Mouse (Mus musculus) liver, embryonic 14.5 days (tissue): ENCODE measurements around the gene Thbd. TPM values are rescaled to one million over a fixed set of nuclear protein-coding genes. Genes with fewer than 3 reads are reported as not detected.
A peak's percentile ranks its signal among the peaks of the same experiment; 100 is the strongest.

ENCODE experiments used
- ATAC-seq: fragments of 200-750 bp; cut with Nextera tagmentation; 2 replicates; pipeline ENCODE4 v1.8.0; 2017; ENCODE audit warnings: moderate number of reproducible peaks, mild to moderate bottlenecking, moderate library complexity; ENCODE audit not compliant: insufficient read depth
- DNase-seq, 3 experiments: peaks; one replicate each; pipeline ENCODE4 v3.0.0-alpha.2; 2012 to 2013; ENCODE audit warnings: low read depth in 3 of 3, low spot score in 3 of 3
- H3K27ac ChIP-seq: fragments of 300-500 bp; sonication (generic); 2 replicates; pipeline ENCODE4 v1.5.1; 2014; ENCODE audit warnings: moderate library complexity, mild to moderate bottlenecking, control low read depth, inconsistent platforms
- H3K27me3 ChIP-seq: fragments of 300-500 bp; sonication (generic); 2 replicates; pipeline ENCODE4 v1.6.1; 2014; ENCODE audit warnings: mild to moderate bottlenecking, low read length, moderate library complexity; ENCODE audit not compliant: control insufficient read depth, insufficient read depth
- H3K36me3 ChIP-seq: fragments of 300-500 bp; sonication (generic); replicated peaks from 2 replicates; pipeline ENCODE4 v1.6.1; 2014; ENCODE audit warnings: low read depth; ENCODE audit not compliant: control insufficient read depth, insufficient read depth
- H3K4me1 ChIP-seq, 2 experiments: fragments of 200-500 bp in 1 of 2; fragments of 300-500 bp in 1 of 2; sonication (generic) in 1 of 2; replicated peaks; 2 replicates each; pipeline ENCODE4 v1.6.1; 2012 to 2014; ENCODE audit warnings: antibody characterized with exemption in 1 of 2, inconsistent platforms in 1 of 2, low read length in 1 of 2; ENCODE audit not compliant: control insufficient read depth in 2 of 2, insufficient read depth in 2 of 2
- H3K4me2 ChIP-seq: fragments of 300-500 bp; sonication (generic); 2 replicates; pipeline ENCODE4 v1.6.1; 2014; ENCODE audit warnings: low read depth, mild to moderate bottlenecking, control low read depth, moderate library complexity
- H3K4me3 ChIP-seq, 2 experiments: fragments of 200-500 bp in 1 of 2; fragments of 300-500 bp in 1 of 2; sonication (generic) in 1 of 2; 2 replicates each; pipeline ENCODE4 v1.5.1; 2012 to 2014; ENCODE audit warnings: low read depth in 2 of 2, low read length in 2 of 2, mild to moderate bottlenecking in 2 of 2, control low read depth in 1 of 2, inconsistent platforms in 1 of 2, moderate library complexity in 1 of 2; ENCODE audit not compliant: insufficient read depth in 1 of 2
- H3K9ac ChIP-seq: fragments of 300-500 bp; sonication (generic); replicated peaks from 2 replicates; pipeline ENCODE4 v1.6.1; 2014; ENCODE audit warnings: mild to moderate bottlenecking, control low read depth, moderate library complexity
- H3K9me3 ChIP-seq: fragments of 300-500 bp; sonication (generic); 2 replicates; pipeline ENCODE4 v1.6.1; 2016; ENCODE audit warnings: low read length, mixed read lengths; ENCODE audit not compliant: control insufficient read depth
- CTCF ChIP-seq: IDR thresholded peaks from 2 replicates; pipeline ENCODE4 v1.5.1; 2016; ENCODE audit warnings: antibody characterized with exemption, low read depth, control low read depth
- EP300 ChIP-seq: IDR thresholded peaks from 2 replicates; pipeline ENCODE4 v1.6.1; 2016; ENCODE audit warnings: antibody characterized with exemption, low read depth
- WGBS: fragments of 180-500 bp; shearing (Covaris S2); extraction: QIAGEN DNeasy Blood & Tissue Kit; methylation state at CpG from one replicate; pipeline ENCODE4 v1.1.7; 2014; ENCODE audit not compliant: insufficient replicate concordance; 5-methylcytosine and 5-hydroxymethylcytosine counted together
- polyA plus RNA-seq, 2 experiments: library from polyadenylated mRNA; depleted of rRNA in 1 of 2; stranded (reverse) in 1 of 2; unstranded in 1 of 2; fragments of >200 nt; fragmentation: Nextera tagmentation in 1 of 2; extraction: Ambion mirVana in 1 of 2; gene quantifications; 2 replicates each; pipeline versions ENCODE4 v1.2.1 to v1.2.3; 2012 to 2014

Thbd gene
- polyA plus RNA-seq, 2 experiments = 0.74 to 0.95 TPM

GRCm38 (mm10) chr2:148443249-148443958, 35.4 kb upstream of the Thbd start, which contains the start of gene Cd93:
Gene Cd93 (minus strand): TSS chr2:148443563.
- WGBS = 7% methylated on average over 13 of the region's 13 CpGs
- Histone ChIP-seq H3K36me3 (no peaks in the 10 kb centered on the region), H3K4me1 (0 out of 4 replicates have a peak, but pooled peaks cover 0 to 5% of the 10 kb centered on the region in 2 experiments), H3K4me2 (peak within 1 kb of the TSS; percentile 23; the same call in 1 of the 2 replicates), H3K27ac (no peak within 1 kb of the TSS), H3K4me3 (peak within 1 kb of the TSS; percentile 16 to 19; a peak in 2 of 4 replicates), H3K27me3 (no peaks in the 10 kb centered on the region), H3K9ac (no peak within 1 kb of the TSS), H3K9me3 (no peaks in the 10 kb centered on the region)
- peak; percentile 62 for ATAC-seq
- no peak for TF ChIP-seq CTCF
- TF ChIP-seq EP300 = no peak
- DNase-seq = peak in 2 of 3 experiments; percentile 2 to 6

- Histone ChIP-seq H3K36me3 (no peaks in the 10 kb centered on the region), H3K9me3 (no peaks in the 10 kb centered on the region), H3K27me3 (no peaks in the 10 kb centered on the region), H3K27ac (no peak overlapping the region), H3K4me1 (0 out of 4 replicates have a peak, but pooled peaks cover 0 to 5% of the 10 kb centered on the region in 2 experiments), H3K4me3 (peak overlapping the region; percentile 10 to 13; a peak in 2 of 4 replicates), H3K9ac (no peak overlapping the region), H3K4me2 (peak overlapping the region; percentile 23; the same call in 1 of the 2 replicates)
- ATAC-seq (no peak), DNase-seq (no peak)
- 40% methylated on average over 4 of the region's 4 CpGs for WGBS
- TF ChIP-seq EP300 = no peak
- TF ChIP-seq CTCF = no peak
These were observed 34.7 kb upstream of the Thbd start for GRCm38 (mm10) chr2:148442710-148443109.

GRCm38 (mm10) chr2:148442172-148442571, 34.2 kb upstream of the Thbd start:
- H3K4me2 ChIP-seq = no peak overlapping the region

GRCm38 (mm10) chr2:148441421-148441820, 33.4 kb upstream of the Thbd start:
- 51% methylated on average over 10 of the region's 10 CpGs for WGBS
- H3K9ac ChIP-seq = no peak overlapping the region
- no peaks in the 10 kb centered on the region for H3K36me3 ChIP-seq
- H3K4me3 ChIP-seq = peak overlapping the region in 1 of 2 experiments; percentile 19; a peak in 2 of 4 replicates
- H3K4me1 ChIP-seq = 0 out of 4 replicates have a peak, but pooled peaks cover 0 to 5% of the 10 kb centered on the region in 2 experiments
- ATAC-seq = no peak
- TF ChIP-seq CTCF = no peak
- no peak for TF ChIP-seq EP300
- DNase-seq = no peak
- no peak overlapping the region for H3K4me2 ChIP-seq
- H3K27ac ChIP-seq = no peak overlapping the region
- H3K27me3 ChIP-seq = no peaks in the 10 kb centered on the region
- H3K9me3 ChIP-seq = no peaks in the 10 kb centered on the region

More at GRCm38 (mm10) chr2:148442172-148442571, 34.2 kb upstream of the Thbd start:
- Histone ChIP-seq H3K27me3 (no peaks in the 10 kb centered on the region), H3K36me3 (no peaks in the 10 kb centered on the region), H3K9me3 (no peaks in the 10 kb centered on the region), H3K27ac (no peak overlapping the region), H3K4me1 (0 out of 4 replicates have a peak, but pooled peaks cover 0 to 5% of the 10 kb centered on the region in 2 experiments), H3K9ac (no peak overlapping the region), H3K4me3 (peak overlapping the region in 1 of 2 experiments; percentile 19; a peak in 2 of 4 replicates)
- TF ChIP-seq CTCF (no peak), EP300 (no peak)
- WGBS = 56% methylated on average over 4 of the region's 4 CpGs
- no peak for ATAC-seq
- no peak for DNase-seq

- H3K4me3 ChIP-seq = no peak overlapping the region
- no peaks in the 10 kb centered on the region for H3K9me3 ChIP-seq
- TF ChIP-seq EP300 (no peak), CTCF (no peak)
- no peak overlapping the region for H3K9ac ChIP-seq
- H3K36me3 ChIP-seq = no peaks in the 10 kb centered on the region
- no peaks in the 10 kb centered on the region for H3K27me3 ChIP-seq
- ATAC-seq = no peak
- H3K4me2 ChIP-seq = 0 out of 2 replicates have a peak overlapping the region, but pooled peaks have one; percentile 18
- H3K4me1 ChIP-seq = 0 out of 4 replicates have a peak, but pooled peaks cover 0 to 5% of the 10 kb centered on the region in 2 experiments
- no peak for DNase-seq
- WGBS = 35% methylated on average over 3 of the region's 3 CpGs
- no peak overlapping the region for H3K27ac ChIP-seq
These were observed 31.8 kb upstream of the Thbd start for GRCm38 (mm10) chr2:148439691-148440276.
